Mouse (Mus musculus): ENCODE results near the gene Ms4a4a. TPM values are rescaled to one million over a fixed set of nuclear protein-coding genes. Genes with fewer than 3 reads are reported as not detected.
A peak's percentile ranks its signal among the peaks of the same experiment; 100 is the strongest.
"Not testable (repeated sequence)": the region's sequence is repeated elsewhere in the genome, so short reads cannot be mapped to it uniquely, and the experiment has no call there.

Gene Ms4a4a
- 1 to 10 TPM; 1.9 TPM for total RNA-seq (2021)
- long read RNA-seq, experiment 1, partial matches to known transcripts, result 0 of 1 reads
- long read RNA-seq, experiment 1, other reads (novel, unspliced or antisense), result 1 of 1 reads
- long read RNA-seq, experiment 2, result 0 reads

GRCm38 (mm10) chr19:11375273-11375672, at the start of gene Ms4a4a:
TSS of gene Ms4a4a (plus strand) at chr19:11375523.
- DNase-seq (ENCODE audit: low spot score), result no peak

GRCm38 (mm10) chr19:11335932-11336331, 39.4 kb upstream of the Ms4a4a start, which contains the start of gene Ms4a7:
TSS of gene Ms4a7 (minus strand) at chr19:11336146.
- no peak for DNase-seq (ENCODE audit: low spot score)

GRCm38 (mm10) chr19:11343147-11343546, 32.2 kb upstream of the Ms4a4a start:
- DNase-seq (ENCODE audit: low spot score), result no peak

GRCm38 (mm10) chr19:11343992-11344391, 31.3 kb upstream of the Ms4a4a start:
- DNase-seq (ENCODE audit: low spot score), result no peak

GRCm38 (mm10) chr19:11349698-11350481, 25.4 kb upstream of the Ms4a4a start:
- DNase-seq (ENCODE audit: low spot score), result peak; percentile 18

GRCm38 (mm10) chr19:11351878-11352277, 23.4 kb upstream of the Ms4a4a start:
- no peak for DNase-seq (ENCODE audit: low spot score)

GRCm38 (mm10) chr19:11355730-11356129, 19.6 kb upstream of the Ms4a4a start:
- DNase-seq (ENCODE audit: low spot score), result no peak

GRCm38 (mm10) chr19:11360106-11360505, 15.2 kb upstream of the Ms4a4a start:
- peak; percentile 6 for DNase-seq (ENCODE audit: low spot score)

- no peak for DNase-seq (ENCODE audit: low spot score)
These were observed 13.3 kb upstream of the Ms4a4a start for GRCm38 (mm10) chr19:11362002-11362401.

GRCm38 (mm10) chr19:11368310-11368709, 7.0 kb upstream of the Ms4a4a start:
- no peak for DNase-seq (ENCODE audit: low spot score)

GRCm38 (mm10) chr19:11371181-11371580, 4.1 kb upstream of the Ms4a4a start:
- no peak for DNase-seq (ENCODE audit: low spot score)

GRCm38 (mm10) chr19:11376399-11376798, 1.1 kb downstream of the Ms4a4a start:
- DNase-seq (ENCODE audit: low spot score), result no peak

- DNase-seq (ENCODE audit: low spot score), result no peak
These were observed 11.8 kb downstream of the Ms4a4a start for GRCm38 (mm10) chr19:11387109-11387508.

- no peak for DNase-seq (ENCODE audit: low spot score)
These were observed 12.4 kb downstream of the Ms4a4a start for GRCm38 (mm10) chr19:11387685-11388084.

- no peak for DNase-seq (ENCODE audit: low spot score)
These were observed 13.6 kb downstream of the Ms4a4a start for GRCm38 (mm10) chr19:11388949-11389348.

- DNase-seq (ENCODE audit: low spot score), result no peak
These were observed 20.4 kb downstream of the Ms4a4a start for GRCm38 (mm10) chr19:11395769-11396168.

GRCm38 (mm10) chr19:11404527-11404926, 29.2 kb downstream of the Ms4a4a start, which contains the start of gene Ms4a4c:
TSS of gene Ms4a4c (plus strand) at chr19:11404770.
- no peak for DNase-seq (ENCODE audit: low spot score)

- DNase-seq (ENCODE audit: low spot score), result no peak
These were observed 32.1 kb downstream of the Ms4a4a start for GRCm38 (mm10) chr19:11407428-11407827.

- no peak for DNase-seq (ENCODE audit: low spot score)
These were observed 33.3 kb downstream of the Ms4a4a start for GRCm38 (mm10) chr19:11408591-11408990.

GRCm38 (mm10) chr19:11411640-11412039, 36.3 kb downstream of the Ms4a4a start:
- no peak for DNase-seq (ENCODE audit: low spot score)

GRCm38 (mm10) chr19:11414084-11414483, 38.8 kb downstream of the Ms4a4a start:
- DNase-seq (ENCODE audit: low spot score), result no peak

- no peak for DNase-seq (ENCODE audit: low spot score)
These were observed 40.3 kb downstream of the Ms4a4a start for GRCm38 (mm10) chr19:11415581-11415980.

- DNase-seq (ENCODE audit: low spot score), result not testable (repeated sequence)
These were observed 43.5 kb downstream of the Ms4a4a start for GRCm38 (mm10) chr19:11418865-11419264.
